Mouse (Mus musculus) embryonic facial prominence, embryonic 10.5 days (tissue): ENCODE data around the gene Crebrf. TPM values are rescaled to one million over a fixed set of nuclear protein-coding genes. Genes with fewer than 3 reads are reported as not detected.

Experiments
- DNase-seq: peaks from one replicate; pipeline ENCODE4 v3.0.0-alpha.2; 2017; ENCODE audit warnings: low spot score
- H3K27ac ChIP-seq: fragments of 300-500 bp; sonication (generic); replicated peaks from 2 replicates; pipeline ENCODE4 v1.5.1; 2016; ENCODE audit warnings: mild to moderate bottlenecking
- H3K27me3 ChIP-seq: fragments of 300-500 bp; sonication (generic); replicated peaks from 2 replicates; pipeline ENCODE4 v1.6.1; 2016; ENCODE audit warnings: low read depth, mild to moderate bottlenecking; ENCODE audit not compliant: poor library complexity, severe bottlenecking
- H3K36me3 ChIP-seq: fragments of 300-500 bp; sonication (generic); replicated peaks from 2 replicates; pipeline ENCODE4 v1.6.1; 2016; ENCODE audit warnings: mild to moderate bottlenecking, moderate library complexity
- H3K4me1 ChIP-seq: fragments of 300-500 bp; sonication (generic); 2 replicates; pipeline ENCODE4 v1.6.1; 2016
- H3K4me3 ChIP-seq: fragments of 300-500 bp; sonication (generic); 2 replicates; pipeline ENCODE4 v1.5.1; 2016; ENCODE audit warnings: mild to moderate bottlenecking, moderate library complexity
- H3K9me3 ChIP-seq: fragments of 300-500 bp; sonication (generic); 2 replicates; pipeline ENCODE4 v1.6.1; 2016; ENCODE audit warnings: mild to moderate bottlenecking
- WGBS: fragments of 180-500 bp; shearing (Covaris S2); methylation state at CpG from one replicate; pipeline ENCODE4 v1.1.7; 2016; 5-methylcytosine and 5-hydroxymethylcytosine counted together
- polyA plus RNA-seq: library from polyadenylated mRNA; unstranded; fragments of >200 nt; fragmentation: Nextera tagmentation; extraction: Ambion mirVana; gene quantifications from 2 replicates; pipeline ENCODE4 v1.2.1, GENCODE M21; 2016

Gene Crebrf
- polyA plus RNA-seq, 1 experiment from 2014 or later, result 4.7 TPM

- Histone ChIP-seq H3K27me3 (no peaks in the 10 kb centered on the region), H3K4me3 (no peak overlapping the region), H3K9me3 (no peaks in the 10 kb centered on the region), H3K27ac (no peak overlapping the region), H3K36me3 (peaks cover 83% of the 10 kb centered on the region), H3K4me1 (no peaks in the 10 kb centered on the region)
- WGBS, result 94% methylated on average over 8 of the region's 8 CpGs
- DNase-seq, result no peak
These were observed 74.2 kb downstream of the Crebrf start for GRCm38 (mm10) chr17:26789460-26790268.

- Histone ChIP-seq H3K27me3 (no peaks in the 10 kb centered on the region), H3K36me3 (peaks cover 75% of the 10 kb centered on the region), H3K9me3 (no peaks in the 10 kb centered on the region), H3K4me1 (no peaks in the 10 kb centered on the region), H3K4me3 (no peak overlapping the region), H3K27ac (no peak overlapping the region)
- DNase-seq, result no peak
- 90% methylated on average over 11 of the region's 11 CpGs for WGBS
These were observed 75.1 kb downstream of the Crebrf start for GRCm38 (mm10) chr17:26790269-26791214.

- H3K36me3 ChIP-seq, result peaks cover 67% of the 10 kb centered on the region
- H3K4me1 ChIP-seq, result no peaks in the 10 kb centered on the region
- H3K27ac ChIP-seq, result no peak overlapping the region
- no peak overlapping the region for H3K4me3 ChIP-seq
- no peaks in the 10 kb centered on the region for H3K27me3 ChIP-seq
- DNase-seq, result no peak
- 87% methylated on average over 7 of the region's 7 CpGs for WGBS
- H3K9me3 ChIP-seq, result no peaks in the 10 kb centered on the region
These were observed 76.1 kb downstream of the Crebrf start for GRCm38 (mm10) chr17:26791580-26791979.

- 90% methylated on average over 15 of the region's 15 CpGs for WGBS
- Histone ChIP-seq H3K4me3 (no peak overlapping the region), H3K36me3 (peaks cover 61% of the 10 kb centered on the region)
These were observed 76.6 kb downstream of the Crebrf start for GRCm38 (mm10) chr17:26792096-26792495.

GRCm38 (mm10) chr17:26793068-26793765 lies 77.8 kb downstream of the Crebrf start:
- no peak for DNase-seq
- Histone ChIP-seq H3K27me3 (no peaks in the 10 kb centered on the region), H3K27ac (no peak overlapping the region), H3K4me1 (no peaks in the 10 kb centered on the region), H3K9me3 (no peaks in the 10 kb centered on the region), H3K4me3 (no peak overlapping the region), H3K36me3 (peaks cover 52% of the 10 kb centered on the region)
- WGBS, result 81% methylated on average over 5 of the region's 5 CpGs

More at GRCm38 (mm10) chr17:26792096-26792495, 76.6 kb downstream of the Crebrf start:
- Histone ChIP-seq H3K27ac (no peak overlapping the region), H3K27me3 (no peaks in the 10 kb centered on the region), H3K4me1 (no peaks in the 10 kb centered on the region), H3K9me3 (no peaks in the 10 kb centered on the region)
- no peak for DNase-seq

- DNase-seq, result peak; percentile 47
- Histone ChIP-seq H3K27me3 (no peaks in the 10 kb centered on the region), H3K4me3 (no peak overlapping the region), H3K9me3 (no peaks in the 10 kb centered on the region), H3K36me3 (peaks cover 38% of the 10 kb centered on the region), H3K4me1 (no peaks in the 10 kb centered on the region), H3K27ac (no peak overlapping the region)
- 18% methylated on average over 3 of the region's 3 CpGs for WGBS
These were observed 79.3 kb downstream of the Crebrf start for GRCm38 (mm10) chr17:26794744-26795143.

- Histone ChIP-seq H3K4me1 (no peaks in the 10 kb centered on the region), H3K36me3 (peaks cover 31% of the 10 kb centered on the region), H3K27ac (no peak overlapping the region), H3K4me3 (no peak overlapping the region), H3K9me3 (no peaks in the 10 kb centered on the region), H3K27me3 (no peaks in the 10 kb centered on the region)
- WGBS, result 76% methylated on average over 7 of the region's 7 CpGs
- DNase-seq, result no peak
These were observed 79.9 kb downstream of the Crebrf start for GRCm38 (mm10) chr17:26795386-26795785.

- Histone ChIP-seq H3K36me3 (peaks cover 10% of the 10 kb centered on the region), H3K27ac (no peak overlapping the region), H3K4me1 (no peaks in the 10 kb centered on the region), H3K4me3 (no peak overlapping the region), H3K9me3 (no peaks in the 10 kb centered on the region), H3K27me3 (no peaks in the 10 kb centered on the region)
- WGBS, result 75% methylated on average over 6 of the region's 6 CpGs
- no peak for DNase-seq
These were observed 82.1 kb downstream of the Crebrf start for GRCm38 (mm10) chr17:26797379-26798128.

- WGBS, result 84% methylated on average over 3 of the region's 3 CpGs
- Histone ChIP-seq H3K9me3 (peaks cover 3% of the 10 kb centered on the region; the same call in 1 of the 2 replicates), H3K27ac (no peak overlapping the region), H3K36me3 (no peaks in the 10 kb centered on the region), H3K27me3 (no peaks in the 10 kb centered on the region), H3K4me1 (no peaks in the 10 kb centered on the region), H3K4me3 (no peak overlapping the region)
- no peak for DNase-seq
These were observed 87.4 kb downstream of the Crebrf start for GRCm38 (mm10) chr17:26802886-26803285.

GRCm38 (mm10) chr17:26812607-26813006 lies 97.2 kb downstream of the Crebrf start:
- H3K27ac ChIP-seq, result no peak overlapping the region
- H3K27me3 ChIP-seq, result peaks cover 7% of the 10 kb centered on the region; the same call in 1 of the 2 replicates
- WGBS, result 82% methylated on average over 2 of the region's 2 CpGs
- no peaks in the 10 kb centered on the region for H3K36me3 ChIP-seq
- no peak for DNase-seq
- no peaks in the 10 kb centered on the region for H3K4me1 ChIP-seq
- H3K4me3 ChIP-seq, result no peak overlapping the region
- no peaks in the 10 kb centered on the region for H3K9me3 ChIP-seq

- H3K27me3 ChIP-seq, result peaks cover 7% of the 10 kb centered on the region; the same call in 1 of the 2 replicates
- no peaks in the 10 kb centered on the region for H3K4me1 ChIP-seq
- no peaks in the 10 kb centered on the region for H3K9me3 ChIP-seq
- no peak overlapping the region for H3K27ac ChIP-seq
- H3K4me3 ChIP-seq, result no peak overlapping the region
- no peak for DNase-seq
- WGBS, result 87% methylated on average over 9 of the region's 9 CpGs
- no peaks in the 10 kb centered on the region for H3K36me3 ChIP-seq
These were observed 98.0 kb downstream of the Crebrf start for GRCm38 (mm10) chr17:26813497-26813896.
